Mouse (Mus musculus) erythroblast, embryonic 14.5 days (primary cell): ENCODE results near the gene Dip2c.

Experiments
- GATA1 ChIP-seq: IDR thresholded peaks from 2 replicates; pipeline ENCODE4 v1.6.1; 2012; ENCODE audit warnings: low read length, inconsistent platforms, mixed read lengths
- TAL1 ChIP-seq: IDR thresholded peaks from 3 replicates; pipeline ENCODE4 v1.6.1; 2012; ENCODE audit warnings: low read length, inconsistent platforms, mixed read lengths

- TF ChIP-seq GATA1: no peak
- TF ChIP-seq TAL1: no peak
Observed at GRCm38 (mm10) chr13:9451952-9452351, 175.6 kb downstream of the Dip2c start.
